Mouse (Mus musculus) lung, embryonic 16.5 days (tissue): ENCODE results near the gene Nppa. TPM values are rescaled to one million over a fixed set of nuclear protein-coding genes. Genes with fewer than 3 reads are reported as not detected.
"Not testable (repeated sequence)": the region's sequence is repeated elsewhere in the genome, so short reads cannot be mapped to it uniquely, and the experiment has no call there.

Source experiments
- ATAC-seq: fragments of 200-750 bp; cut with Nextera tagmentation; 2 replicates; pipeline ENCODE4 v1.8.0; 2017; ENCODE audit warnings: low read depth, mild to moderate bottlenecking, moderate library complexity
- H3K27ac ChIP-seq: fragments of 300-500 bp; sonication (generic); 2 replicates; pipeline ENCODE4 v1.5.1; 2014; ENCODE audit warnings: mild to moderate bottlenecking, control low read depth, low read length
- H3K27me3 ChIP-seq: fragments of 300-500 bp; sonication (generic); 2 replicates; pipeline ENCODE4 v1.6.1; 2014; ENCODE audit warnings: low read depth, low read length, mixed read lengths; ENCODE audit not compliant: control insufficient read depth, insufficient read depth
- H3K36me3 ChIP-seq: fragments of 300-500 bp; sonication (generic); 2 replicates; pipeline ENCODE4 v1.6.1; 2014; ENCODE audit warnings: low read length; ENCODE audit not compliant: control insufficient read depth, insufficient read depth
- H3K4me1 ChIP-seq: fragments of 300-500 bp; sonication (generic); replicated peaks from 2 replicates; pipeline ENCODE4 v1.6.1; 2014; ENCODE audit warnings: low read length, mixed read lengths; ENCODE audit not compliant: control insufficient read depth, insufficient read depth
- H3K4me2 ChIP-seq: fragments of 300-500 bp; sonication (generic); 2 replicates; pipeline ENCODE4 v1.6.1; 2014; ENCODE audit warnings: low read depth, low read length, control low read depth
- H3K4me3 ChIP-seq: fragments of 300-500 bp; sonication (generic); 2 replicates; pipeline ENCODE4 v1.5.1; 2014; ENCODE audit warnings: mild to moderate bottlenecking, low read length, control low read depth
- H3K9ac ChIP-seq: fragments of 300-500 bp; sonication (generic); 2 replicates; pipeline ENCODE4 v1.6.1; 2014; ENCODE audit warnings: low read length, control low read depth
- H3K9me3 ChIP-seq: fragments of 300-500 bp; sonication (generic); 2 replicates; pipeline ENCODE4 v1.6.1; 2016; ENCODE audit warnings: low read length; ENCODE audit not compliant: control insufficient read depth
- WGBS: fragments of 180-500 bp; shearing (Covaris S2); extraction: QIAGEN DNeasy Blood & Tissue Kit; methylation state at CpG from one replicate; pipeline ENCODE4 v1.1.7; 2014; 5-methylcytosine and 5-hydroxymethylcytosine counted together
- polyA plus RNA-seq: library from polyadenylated mRNA; unstranded; fragments of >200 nt; fragmentation: Nextera tagmentation; extraction: Ambion mirVana; gene quantifications from 2 replicates; pipeline ENCODE4 v1.2.1, GENCODE M21; 2015

Nppa gene
- polyA plus RNA-seq, 1 experiment from 2014 or later = 122 TPM

DNA sequence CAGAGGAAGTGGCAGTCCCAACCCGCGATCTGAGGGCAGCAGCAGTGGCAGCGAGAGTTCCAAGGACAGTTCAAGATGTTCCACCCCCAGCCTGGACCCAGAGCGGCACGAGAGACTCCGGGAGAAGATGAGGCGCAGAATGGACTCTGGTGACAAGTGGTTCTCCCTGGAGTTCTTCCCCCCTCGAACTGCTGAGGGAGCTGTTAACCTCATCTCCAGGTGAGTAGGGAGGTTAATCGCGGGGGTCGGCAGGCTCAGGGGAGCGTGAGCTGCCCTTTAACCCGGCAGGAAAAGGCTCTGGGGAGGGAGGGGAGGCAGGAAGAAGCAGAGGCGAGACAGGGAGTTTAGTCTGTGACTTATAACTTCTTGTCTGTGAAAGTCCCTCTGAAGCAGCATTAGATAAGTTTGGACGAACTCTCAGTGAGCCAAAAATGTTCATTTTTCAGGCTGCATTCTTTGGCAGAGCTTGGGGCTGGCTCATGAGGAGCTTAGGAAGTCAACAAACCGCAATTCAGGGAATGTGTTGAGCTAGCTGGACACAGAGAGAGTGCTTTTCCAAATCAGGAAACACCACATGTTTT is 41.2 kb downstream of the Nppa start:
- Histone ChIP-seq H3K4me3 (peak overlapping the region; percentile 57), H3K36me3 (peaks cover 8% of the 10 kb centered on the region), H3K4me2 (peak overlapping the region; percentile 73), H3K9me3 (no peaks in the 10 kb centered on the region), H3K9ac (peak overlapping the region; percentile 69), H3K27me3 (no peaks in the 10 kb centered on the region), H3K4me1 (peaks cover 37% of the 10 kb centered on the region), H3K27ac (peak overlapping the region; percentile 94)
- ATAC-seq = no peak
- under 1% methylated on average over 16 of the region's 16 CpGs for WGBS

DNA sequence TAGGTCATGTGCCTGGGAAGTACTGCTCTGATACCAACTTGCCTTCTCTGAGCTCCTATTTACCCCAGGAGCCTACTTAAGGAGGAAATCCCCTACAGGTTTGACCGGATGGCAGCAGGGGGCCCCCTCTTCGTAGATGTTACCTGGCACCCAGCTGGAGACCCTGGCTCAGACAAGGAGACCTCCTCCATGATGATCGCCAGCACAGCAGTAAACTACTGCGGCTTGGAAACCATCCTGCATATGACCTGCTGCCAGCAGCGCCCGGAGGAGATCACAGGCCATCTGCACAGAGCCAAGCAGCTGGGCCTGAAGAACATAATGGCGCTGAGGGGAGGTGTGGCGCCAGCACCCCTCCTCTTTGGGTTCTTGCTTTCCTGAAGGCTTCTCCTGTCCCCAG is 42.8 kb downstream of the Nppa start:
- Histone ChIP-seq H3K4me1 (peaks cover 29% of the 10 kb centered on the region), H3K36me3 (peaks cover 13% of the 10 kb centered on the region), H3K4me2 (peak overlapping the region; percentile 73; the same call in 1 of the 2 replicates)
- not testable (repeated sequence) for ATAC-seq, H3K9ac ChIP-seq, H3K9me3 ChIP-seq, H3K27me3 ChIP-seq, H3K27ac ChIP-seq, H3K4me3 ChIP-seq
- WGBS = 72% methylated on average over 6 of the region's 8 CpGs

DNA sequence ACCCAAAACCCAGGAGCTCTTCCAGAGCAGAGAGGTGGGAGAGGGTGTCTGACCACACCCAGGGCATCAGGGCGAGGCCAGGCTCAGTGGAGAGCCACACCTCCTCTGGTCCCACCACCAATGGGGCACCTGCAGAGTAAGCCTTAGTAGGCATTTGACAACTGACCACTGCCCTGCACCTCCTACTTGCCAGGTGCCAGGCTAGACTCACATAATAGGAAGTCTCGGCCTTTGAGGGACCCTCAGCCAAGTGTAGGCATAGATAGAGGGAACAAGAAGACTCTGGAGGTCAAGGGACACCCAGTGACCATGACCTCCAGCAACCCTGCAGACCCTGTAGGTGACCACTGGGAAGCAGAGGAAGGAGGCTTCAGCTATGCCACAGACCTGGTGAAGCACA is 43.6 kb downstream of the Nppa start:
- no peaks in the 10 kb centered on the region for H3K9me3 ChIP-seq
- H3K4me1 ChIP-seq = peaks cover 29% of the 10 kb centered on the region
- H3K4me2 ChIP-seq = no peak overlapping the region
- ATAC-seq = no peak
- H3K36me3 ChIP-seq = peaks cover 15% of the 10 kb centered on the region
- no peaks in the 10 kb centered on the region for H3K27me3 ChIP-seq
- no peak overlapping the region for H3K4me3 ChIP-seq
- 90% methylated on average over 2 of the region's 2 CpGs for WGBS
- H3K9ac ChIP-seq = no peak overlapping the region
- H3K27ac ChIP-seq = no peak overlapping the region

DNA sequence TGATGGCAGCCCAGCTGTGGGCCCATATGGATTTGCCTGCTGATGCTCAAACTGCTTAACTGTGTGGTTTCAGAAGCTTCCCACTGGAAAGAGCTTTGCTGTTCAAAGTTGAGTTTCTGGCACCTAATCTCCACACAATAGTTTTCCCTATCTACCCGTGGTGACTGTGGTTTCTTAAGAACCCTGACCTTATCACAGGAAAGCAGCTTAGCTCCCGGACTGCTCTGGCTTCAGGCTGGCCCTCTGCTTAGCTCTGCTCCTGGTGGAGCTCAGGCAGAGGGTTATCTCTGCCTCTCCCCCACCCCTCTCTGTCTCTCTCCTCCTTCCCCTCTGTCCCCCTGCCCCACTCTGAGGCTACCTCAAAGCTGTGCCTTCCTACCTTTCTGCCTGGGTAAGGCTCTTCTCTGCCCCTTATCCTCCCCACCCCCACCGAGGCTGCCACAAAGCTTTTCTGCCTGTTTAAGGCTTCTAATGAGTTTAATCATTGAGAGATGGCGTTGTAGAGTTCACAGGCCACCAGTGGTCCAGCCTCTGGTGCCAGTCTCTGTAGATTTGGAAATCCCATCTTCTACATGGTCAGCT is 46.0 kb downstream of the Nppa start:
- 56% methylated on average over 4 of the region's 4 CpGs for WGBS
- Histone ChIP-seq H3K4me3 (no peak overlapping the region), H3K9ac (no peak overlapping the region), H3K4me1 (peaks cover 12% of the 10 kb centered on the region), H3K27ac (no peak overlapping the region), H3K9me3 (no peaks in the 10 kb centered on the region), H3K27me3 (no peaks in the 10 kb centered on the region), H3K4me2 (no peak overlapping the region), H3K36me3 (peaks cover 23% of the 10 kb centered on the region)
- ATAC-seq = no peak

DNA sequence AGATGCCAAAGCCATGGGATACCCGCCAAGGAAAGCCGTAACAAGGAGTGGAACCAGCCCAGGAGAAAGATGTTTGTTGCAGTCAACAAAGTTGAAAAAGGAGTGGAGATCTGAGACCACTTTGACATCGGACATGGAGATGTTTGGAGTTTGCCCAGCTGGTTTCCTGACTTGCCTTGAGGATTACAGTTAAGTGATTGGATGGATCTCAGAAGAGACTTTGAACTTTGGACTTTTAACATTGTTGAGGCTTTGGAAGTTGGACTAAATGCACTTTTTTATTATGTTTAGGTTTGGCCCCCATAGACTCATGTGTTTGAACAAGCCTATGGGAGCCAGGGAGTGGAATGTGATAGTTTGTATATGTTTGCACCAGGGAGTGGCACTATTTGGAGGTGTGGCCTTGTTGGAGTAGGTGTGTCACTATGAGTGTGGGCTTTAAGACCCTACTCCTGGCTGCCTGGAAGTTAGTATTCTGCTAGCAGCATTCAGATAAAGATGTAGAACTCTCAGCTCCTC is 49.9 kb downstream of the Nppa start:
- H3K9me3 ChIP-seq, H3K27me3 ChIP-seq, H3K27ac ChIP-seq, H3K4me3 ChIP-seq, H3K4me1 ChIP-seq, H3K9ac ChIP-seq, ATAC-seq, H3K4me2 ChIP-seq: not testable (repeated sequence)
- H3K36me3 ChIP-seq = peaks cover 53% of the 10 kb centered on the region
- WGBS = 90% methylated on average over 3 of the region's 3 CpGs

DNA sequence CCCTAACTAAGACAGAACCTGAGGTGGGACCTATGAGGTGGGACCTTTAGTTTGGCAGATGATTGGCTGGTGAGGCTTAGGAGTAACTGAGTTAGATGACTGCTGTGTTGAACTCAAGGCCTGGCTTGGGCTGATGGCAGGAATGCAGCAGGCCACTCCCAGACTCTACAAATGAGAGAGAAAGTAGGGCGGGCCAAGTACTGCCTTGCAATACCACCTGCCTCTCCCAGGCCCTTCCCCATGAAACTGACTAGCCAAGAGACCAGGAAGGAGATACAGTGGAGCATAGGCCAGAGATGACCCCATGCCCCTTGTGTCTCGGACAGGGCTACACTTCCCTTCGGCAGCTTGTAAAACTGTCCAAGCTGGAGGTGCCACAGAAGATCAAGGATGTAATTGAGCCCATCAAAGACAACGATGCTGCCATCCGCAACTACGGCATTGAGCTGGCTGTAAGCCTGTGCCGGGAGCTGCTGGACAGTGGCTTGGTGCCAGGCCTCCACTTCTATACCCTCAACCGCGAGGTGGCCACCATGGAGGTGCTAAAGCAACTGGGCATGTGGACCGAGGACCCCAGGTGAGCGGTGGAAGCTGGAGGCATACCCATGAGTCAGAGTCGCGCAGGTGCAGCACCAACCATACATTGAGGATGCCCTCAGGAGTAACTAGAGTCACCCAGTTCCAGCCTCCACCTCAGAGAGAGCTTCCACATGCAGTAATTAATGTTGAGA is 50.7 kb downstream of the Nppa start:
- Histone ChIP-seq H3K36me3 (peaks cover 57% of the 10 kb centered on the region), H3K27me3 (no peaks in the 10 kb centered on the region)
- no peak; the same call in 1 of the 2 replicates for ATAC-seq

More for the DNA sequence above, 50.7 kb downstream of the Nppa start:
- no peaks in the 10 kb centered on the region for H3K4me1 ChIP-seq
- H3K9ac ChIP-seq = no peak overlapping the region
- H3K4me3 ChIP-seq = no peak overlapping the region
- no peak overlapping the region for H3K27ac ChIP-seq
- no peak overlapping the region for H3K4me2 ChIP-seq
- no peaks in the 10 kb centered on the region for H3K9me3 ChIP-seq
- WGBS = 86% methylated on average over 13 of the region's 13 CpGs

Other genes with a start within 250 kb of the Nppa start
- gene Zfp984, start 190.9 kb upstream of the Nppa start, polyA plus RNA-seq = 5.7 and 6.2 TPM in 2 replicates
- 5.5 and 6.5 TPM in 2 replicates for gene Zfp933, start 152.4 kb upstream of the Nppa start, polyA plus RNA-seq
- 47.0 and 48.2 TPM in 2 replicates for gene Miip, start 131.9 kb upstream of the Nppa start, polyA plus RNA-seq
- gene Fv1, start 131.7 kb upstream of the Nppa start, polyA plus RNA-seq = 7.3 and 9.5 TPM in 2 replicates
- 34.6 and 36.6 TPM in 2 replicates for gene Mfn2, start 96.0 kb upstream of the Nppa start, polyA plus RNA-seq
- gene Plod1, start 64.0 kb upstream of the Nppa start, polyA plus RNA-seq = 50.8 and 51.4 TPM in 2 replicates
- 9.2 and 11.7 TPM in 2 replicates for gene 2510039O18Rik, start 59.8 kb upstream of the Nppa start, polyA plus RNA-seq
- gene Nppb, start 14.9 kb upstream of the Nppa start, polyA plus RNA-seq = 2.9 and 4.2 TPM in 2 replicates
- gene Clcn6, start 38.1 kb downstream of the Nppa start, polyA plus RNA-seq = 4.5 and 4.8 TPM in 2 replicates
- gene Mthfr, start 38.4 kb downstream of the Nppa start, polyA plus RNA-seq = 21.3 and 26.2 TPM in 2 replicates
- gene Agtrap, start 87.3 kb downstream of the Nppa start, polyA plus RNA-seq = 16.3 and 17.8 TPM in 2 replicates
- 47.6 and 50.2 TPM in 2 replicates for gene Mad2l2, start 129.7 kb downstream of the Nppa start, polyA plus RNA-seq
- gene Draxin, start 130.0 kb downstream of the Nppa start, polyA plus RNA-seq = 0.08 and 0.10 TPM in 2 replicates
- 13.7 and 17.3 TPM in 2 replicates for gene Fbxo6, start 151.4 kb downstream of the Nppa start, polyA plus RNA-seq
- 11.9 and 12.1 TPM in 2 replicates for gene Fbxo44, start 159.8 kb downstream of the Nppa start, polyA plus RNA-seq
- gene Fbxo2, start 159.9 kb downstream of the Nppa start, polyA plus RNA-seq = 0.50 and 1.4 TPM in 2 replicates